Mouse (Mus musculus) induced T-regulatory cell, adult 2 months (primary cell): ENCODE data around the gene Slc9a9.

Experiments used
- DNase-seq: peaks from one replicate; pipeline ENCODE4 v3.0.0-alpha.2; 2012; ENCODE audit warnings: low read depth

The Slc9a9 gene

GRCm38 (mm10) chr9:94685640-94686039 lies 15.9 kb downstream of the Slc9a9 start:
- no peak for DNase-seq

GRCm38 (mm10) chr9:94686380-94686779 lies 16.7 kb downstream of the Slc9a9 start:
- no peak for DNase-seq

GRCm38 (mm10) chr9:94687203-94687859 lies 17.6 kb downstream of the Slc9a9 start:
- no peak for DNase-seq

- peak; percentile 75 for DNase-seq
Measured at GRCm38 (mm10) chr9:94691311-94692087, 21.8 kb downstream of the Slc9a9 start.

GRCm38 (mm10) chr9:94692122-94692521 lies 22.4 kb downstream of the Slc9a9 start:
- no peak for DNase-seq

GRCm38 (mm10) chr9:94694243-94694642 lies 24.5 kb downstream of the Slc9a9 start:
- no peak for DNase-seq

GRCm38 (mm10) chr9:94694983-94695382 lies 25.3 kb downstream of the Slc9a9 start:
- DNase-seq = no peak

GRCm38 (mm10) chr9:94696539-94697079 lies 26.9 kb downstream of the Slc9a9 start:
- DNase-seq = no peak

- no peak for DNase-seq
Measured at GRCm38 (mm10) chr9:94698175-94698574, 28.5 kb downstream of the Slc9a9 start.

GRCm38 (mm10) chr9:94700549-94700948 lies 30.8 kb downstream of the Slc9a9 start:
- peak; percentile 49 for DNase-seq

- DNase-seq = no peak
Measured at GRCm38 (mm10) chr9:94701193-94701869, 31.6 kb downstream of the Slc9a9 start.

GRCm38 (mm10) chr9:94701965-94702634 lies 32.4 kb downstream of the Slc9a9 start:
- DNase-seq = no peak

- DNase-seq = no peak
Measured at GRCm38 (mm10) chr9:94704986-94705757, 35.5 kb downstream of the Slc9a9 start.

GRCm38 (mm10) chr9:94705758-94706026 lies 36.0 kb downstream of the Slc9a9 start:
- no peak for DNase-seq

GRCm38 (mm10) chr9:94712084-94712483 lies 42.4 kb downstream of the Slc9a9 start:
- no peak for DNase-seq

GRCm38 (mm10) chr9:94716695-94717094 lies 47.0 kb downstream of the Slc9a9 start:
- no peak for DNase-seq

- DNase-seq = no peak
Measured at GRCm38 (mm10) chr9:94723631-94724030, 53.9 kb downstream of the Slc9a9 start.

GRCm38 (mm10) chr9:94725121-94725520 lies 55.4 kb downstream of the Slc9a9 start:
- DNase-seq = no peak

- DNase-seq = peak; percentile 54
Measured at GRCm38 (mm10) chr9:94727457-94727856, 57.7 kb downstream of the Slc9a9 start.

GRCm38 (mm10) chr9:94730396-94730795 lies 60.7 kb downstream of the Slc9a9 start:
- no peak for DNase-seq

- DNase-seq = no peak
Measured at GRCm38 (mm10) chr9:94732136-94732535, 62.4 kb downstream of the Slc9a9 start.
